Mouse (Mus musculus): ENCODE data around the gene Hmgn1.
"Not testable (repeated sequence)": the region's sequence is repeated elsewhere in the genome, so short reads cannot be mapped to it uniquely, and the experiment has no call there.

Hmgn1 gene

DNA sequence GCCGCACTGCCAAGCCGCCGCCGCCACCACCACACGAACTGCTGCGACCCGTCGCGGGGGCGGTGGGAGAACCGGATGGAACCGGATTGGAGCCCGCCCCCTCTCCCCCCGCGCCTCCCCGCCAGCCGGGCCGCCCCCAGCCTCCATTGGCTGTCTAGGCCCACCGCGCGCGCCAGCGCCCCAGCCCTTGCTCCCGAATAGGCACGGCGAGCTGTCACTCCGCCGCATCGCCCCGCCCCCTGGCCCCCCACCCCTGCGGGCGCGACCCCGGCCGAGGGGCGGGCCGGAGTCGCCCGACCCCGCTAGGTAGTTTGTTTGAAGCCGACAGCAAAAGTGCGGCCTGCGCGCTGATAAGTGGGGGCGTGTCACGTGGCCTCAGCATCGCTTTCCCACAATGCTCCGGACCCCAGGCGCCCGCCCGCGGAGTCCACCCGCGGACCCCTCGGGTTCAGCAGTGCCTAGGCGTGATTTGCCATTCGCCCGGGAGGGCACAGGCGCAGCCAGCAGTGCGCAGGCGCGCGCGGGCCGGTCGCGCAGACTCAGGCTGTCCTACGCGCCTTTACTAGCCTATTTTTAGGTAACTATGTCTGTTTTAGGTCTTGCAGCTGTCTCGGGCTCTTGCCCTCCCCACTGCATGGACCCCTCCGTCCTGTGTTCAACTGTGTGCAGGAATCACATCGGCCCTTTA is at the start of gene Hmgn1:
Gene Hmgn1, minus strand, starts transcription at position 73 of the 688 bp plus-strand sequence.
- DNase-seq: peak; percentile 98

DNA sequence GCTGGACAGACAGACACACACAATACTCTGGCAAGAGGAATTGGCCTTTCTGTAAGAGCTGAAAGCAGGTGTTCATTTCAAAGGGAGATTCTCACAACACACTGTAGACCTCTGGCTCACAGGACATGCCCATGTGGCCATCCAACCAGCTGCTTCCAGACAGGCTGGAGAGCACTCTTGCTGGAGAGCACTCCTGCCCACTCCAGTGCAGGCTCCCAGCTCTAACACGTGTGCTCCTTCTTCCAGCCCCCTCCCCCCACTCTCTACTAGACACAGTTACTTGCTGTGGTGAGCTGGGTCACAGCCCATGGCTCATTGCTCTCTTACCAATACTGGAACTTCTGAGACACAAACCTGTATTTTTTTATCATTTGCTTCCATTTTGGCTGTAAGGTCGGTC is 47.9 kb upstream of the Hmgn1 start:
- DNase-seq: no peak

DNA sequence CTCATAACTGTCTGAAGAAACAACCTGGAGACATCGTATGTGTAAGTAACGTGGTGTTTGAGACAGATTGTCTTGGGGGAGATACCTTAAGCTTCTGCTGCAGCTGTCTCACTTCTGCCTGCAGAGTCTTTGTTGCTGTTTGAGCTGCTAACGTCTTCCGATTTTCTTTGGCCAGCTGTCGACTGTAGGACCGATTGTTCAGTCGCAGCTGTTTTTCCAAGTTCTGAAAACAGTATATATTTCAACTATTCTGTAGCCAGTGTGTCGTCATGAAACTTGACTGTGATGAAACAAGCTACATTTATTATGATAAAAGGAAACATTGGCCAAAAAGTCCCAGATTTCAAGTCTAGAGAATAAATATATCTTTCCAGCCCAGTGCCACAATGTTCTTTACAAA is 46.1 kb upstream of the Hmgn1 start:
- DNase-seq: no peak

DNA sequence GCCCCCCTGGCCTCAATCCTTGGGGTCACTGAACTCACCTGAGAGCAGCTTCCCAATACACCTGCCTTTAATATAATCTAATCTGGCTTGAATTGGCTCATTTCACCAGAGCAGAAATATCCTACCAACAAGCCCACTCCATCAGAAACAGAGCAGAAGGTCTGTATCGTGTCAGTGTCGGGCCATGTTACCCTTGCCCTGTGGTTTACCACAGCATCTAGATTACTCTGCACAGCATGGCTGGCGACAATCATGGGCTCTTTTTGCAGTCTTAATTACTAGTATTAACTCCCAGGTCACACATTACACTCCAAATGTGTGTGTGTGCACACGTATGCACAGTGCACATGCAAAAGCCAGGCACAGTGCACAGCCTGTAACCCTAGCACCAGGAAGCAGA is 41.3 kb upstream of the Hmgn1 start:
- no peak for DNase-seq

DNA sequence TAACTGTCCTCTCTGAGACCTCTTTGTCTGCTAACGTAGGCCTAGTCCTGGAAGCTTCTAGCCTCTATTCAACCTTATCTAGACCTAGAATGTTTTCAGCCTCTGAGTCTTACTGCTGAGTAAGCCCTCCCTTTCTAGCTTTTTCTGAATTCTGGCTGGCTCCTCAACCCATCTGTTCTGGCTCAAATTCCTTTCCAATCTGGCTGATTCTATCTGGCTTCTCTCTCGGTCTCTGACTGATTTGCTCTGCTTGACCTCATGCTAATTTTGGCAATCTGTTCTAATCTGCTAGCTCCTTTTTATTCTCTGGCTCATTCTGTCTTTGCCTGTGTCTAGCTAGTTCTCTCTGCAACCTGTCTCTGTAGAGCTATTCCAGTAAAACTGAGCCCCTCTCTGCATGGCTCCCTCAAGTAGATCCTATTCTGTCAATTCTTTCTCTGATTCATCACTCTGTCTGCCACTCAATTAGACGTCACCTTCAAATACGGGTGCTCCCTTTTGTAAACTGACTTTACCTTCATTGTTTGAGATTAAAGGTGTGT is 38.3 kb upstream of the Hmgn1 start:
- peak; percentile 84 for DNase-seq

DNA sequence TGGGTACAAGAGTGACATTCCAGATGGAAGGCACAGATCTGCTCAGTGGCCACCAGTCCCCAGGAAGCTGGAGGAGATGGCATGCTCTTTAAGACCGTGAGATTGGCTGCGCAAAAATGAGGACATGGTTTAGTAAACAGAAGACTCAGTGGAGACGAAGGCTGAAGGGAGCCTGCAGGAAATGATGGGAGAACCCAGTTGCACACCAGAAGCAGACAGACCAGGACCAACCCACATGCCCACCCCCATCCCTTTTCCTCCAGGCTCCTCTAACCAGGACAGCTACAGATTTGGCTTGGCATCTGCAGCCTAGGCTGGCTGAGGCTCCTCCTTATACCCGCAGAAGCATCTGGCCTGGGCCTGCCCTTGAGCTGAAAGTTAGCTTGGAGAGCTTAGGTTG is 33.8 kb upstream of the Hmgn1 start:
- DNase-seq: peak; percentile 69

DNA sequence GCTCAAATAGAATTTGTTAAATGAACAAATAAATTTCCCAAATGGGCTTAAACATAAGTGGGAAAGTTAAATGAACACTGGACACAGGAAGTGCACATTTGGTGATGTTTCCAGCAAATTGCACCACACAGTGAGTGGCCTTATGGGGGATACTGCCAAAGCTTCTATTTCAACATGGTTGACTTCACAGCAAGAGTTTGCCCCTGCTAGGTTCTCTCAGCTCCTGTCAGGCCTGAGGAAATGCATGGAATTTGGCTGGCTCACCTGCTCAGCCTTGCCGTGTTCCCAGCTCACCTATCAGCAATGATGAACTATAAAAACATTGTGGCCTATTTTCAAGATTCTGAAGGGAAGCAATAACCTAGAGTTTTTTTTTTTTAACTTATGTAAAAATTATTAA is 33.4 kb upstream of the Hmgn1 start:
- peak; percentile 68 for DNase-seq

DNA sequence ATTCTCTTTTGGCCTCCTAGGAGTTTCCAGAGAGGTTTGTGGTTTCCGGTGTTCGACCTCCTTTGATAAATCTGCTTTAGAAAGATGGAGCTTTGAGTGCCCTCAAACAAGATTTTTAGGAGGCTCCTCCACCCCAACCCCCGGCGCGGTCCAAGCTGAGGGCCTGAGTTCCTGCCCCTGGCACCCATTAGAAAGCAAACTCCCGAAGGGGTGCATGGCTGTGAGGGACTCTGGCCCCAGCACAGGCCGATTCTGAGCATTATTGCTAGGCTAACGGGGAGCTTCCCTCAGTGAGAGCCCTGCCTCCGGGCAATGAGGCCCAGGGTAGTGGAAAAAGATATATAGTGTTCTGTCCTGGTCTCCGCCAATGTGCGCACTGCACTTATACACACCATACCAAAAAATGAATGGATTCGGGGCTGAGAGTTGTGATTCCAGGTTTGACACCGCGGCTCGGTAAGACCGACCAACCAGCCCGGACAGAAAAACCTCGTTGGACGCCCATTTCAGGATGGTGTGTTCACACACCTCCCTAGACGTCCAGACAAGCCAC is 32.3 kb upstream of the Hmgn1 start:
- peak; percentile 51 for DNase-seq

DNA sequence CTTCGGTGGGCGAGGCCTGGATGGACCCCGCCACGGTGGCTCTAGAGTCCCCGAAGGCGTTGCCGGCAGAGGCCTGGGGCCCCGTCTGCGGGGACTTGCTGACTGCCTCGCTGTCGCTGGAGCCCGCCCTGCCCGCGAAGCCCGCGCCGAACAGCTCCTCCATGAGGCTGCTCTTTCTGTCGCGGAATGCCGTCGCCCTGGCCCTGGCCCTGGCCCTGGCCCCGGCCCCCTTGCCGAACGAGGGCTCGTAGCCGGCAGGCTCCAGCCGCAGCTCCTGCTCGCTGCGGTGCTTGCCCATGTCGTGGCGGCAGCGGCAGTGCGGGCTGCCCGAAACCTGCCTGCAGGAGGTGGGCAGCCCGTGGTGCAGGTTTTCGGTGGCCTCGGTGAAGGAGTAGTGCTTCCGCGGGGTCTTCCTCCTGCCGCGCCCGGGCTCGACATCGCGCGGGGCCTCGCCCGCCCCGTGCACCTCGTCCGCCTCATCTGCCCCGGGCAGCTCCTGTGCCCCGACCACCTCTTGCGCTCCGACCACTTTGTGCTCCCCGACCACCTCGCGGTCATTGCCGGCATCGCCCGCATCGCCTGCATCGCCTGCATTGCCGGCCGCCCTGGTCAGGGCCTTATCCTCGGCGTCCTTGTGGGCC is 31.7 kb upstream of the Hmgn1 start:
- DNase-seq: peak; percentile 63

DNA sequence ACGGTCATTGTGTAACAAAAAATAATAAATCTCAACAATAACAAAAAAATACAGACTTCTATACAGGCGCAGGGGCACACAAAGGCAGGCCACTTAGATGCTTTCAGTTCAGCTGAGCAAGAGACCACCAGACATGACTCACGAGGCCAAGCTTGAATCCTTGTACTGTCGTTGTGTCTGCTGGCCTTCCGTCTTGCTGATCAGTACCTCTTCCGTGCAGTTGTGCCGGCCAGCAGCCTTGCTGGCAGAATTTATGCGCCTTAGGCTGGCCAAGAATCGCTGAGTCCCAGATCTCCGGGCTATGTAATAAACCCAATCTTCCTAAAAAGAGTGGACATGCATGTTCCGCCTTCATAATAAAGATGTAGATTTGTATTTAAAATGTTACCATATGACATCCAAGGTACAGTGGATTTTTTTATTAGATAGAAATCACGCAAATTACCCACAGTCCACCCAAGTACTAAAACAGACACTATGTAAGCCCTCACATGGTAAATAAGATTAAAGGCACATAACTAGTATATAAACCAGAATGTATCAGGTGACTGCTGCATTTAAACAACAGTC is 31.1 kb upstream of the Hmgn1 start:
- DNase-seq: peak; percentile 26

DNA sequence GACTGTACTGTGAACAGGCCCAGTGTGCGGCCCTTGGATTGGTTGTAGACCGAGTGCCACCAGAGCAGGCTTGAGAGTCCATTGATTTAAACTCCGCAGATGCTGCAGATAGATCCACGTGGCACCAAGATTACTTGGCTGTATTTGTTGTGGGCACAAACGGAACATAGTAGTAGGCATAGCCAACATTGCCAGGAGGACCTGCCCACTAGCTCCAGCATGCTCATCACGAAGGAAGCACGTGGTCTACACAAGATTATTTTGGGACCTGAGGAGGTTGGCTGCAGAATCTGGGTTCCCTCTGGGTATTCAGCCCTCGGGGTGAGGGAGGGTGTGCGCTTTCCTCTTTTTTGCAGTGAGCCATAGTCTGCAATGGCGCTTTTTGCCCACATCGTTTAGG is 29.6 kb upstream of the Hmgn1 start:
- DNase-seq: peak; percentile 34

DNA sequence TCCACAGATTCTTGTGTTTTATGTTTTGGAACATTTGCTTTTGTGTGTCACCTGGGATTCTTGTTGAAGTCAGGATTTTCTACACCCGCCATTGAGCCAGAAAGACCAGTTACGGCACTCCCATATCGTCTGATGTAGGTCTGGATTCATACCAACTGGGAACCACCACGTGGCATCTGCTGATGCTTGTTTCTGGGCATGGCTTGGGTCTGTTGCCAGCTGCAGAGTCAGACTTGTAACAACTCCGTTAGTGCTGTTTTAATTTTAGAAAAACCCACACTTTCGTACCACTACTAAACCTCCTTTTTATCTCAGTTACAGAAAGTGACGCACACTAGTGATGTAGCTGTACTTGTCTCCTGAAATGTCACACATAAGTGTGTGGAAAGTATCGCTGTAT is 28.5 kb upstream of the Hmgn1 start:
- peak; percentile 30 for DNase-seq

DNA sequence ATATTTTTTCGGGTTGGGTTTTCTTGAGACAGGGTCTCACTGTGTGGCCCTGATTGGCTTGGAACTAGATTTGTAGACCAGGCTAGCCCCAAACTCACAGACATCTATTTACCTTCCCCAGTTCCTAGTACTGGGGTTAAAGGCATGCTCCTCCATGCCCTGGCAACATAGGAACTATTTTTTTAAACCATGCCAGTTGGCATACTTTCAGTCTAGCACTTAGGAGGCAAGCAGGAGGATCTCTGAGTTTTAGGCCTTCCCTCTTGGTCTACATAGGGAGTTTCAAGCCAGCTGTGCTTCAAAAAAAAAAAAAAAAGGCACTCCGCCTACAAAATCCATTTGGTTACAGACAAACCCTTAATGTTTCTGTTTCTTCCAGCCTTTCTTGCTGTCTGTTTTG is 26.9 kb upstream of the Hmgn1 start:
- DNase-seq: no peak

DNA sequence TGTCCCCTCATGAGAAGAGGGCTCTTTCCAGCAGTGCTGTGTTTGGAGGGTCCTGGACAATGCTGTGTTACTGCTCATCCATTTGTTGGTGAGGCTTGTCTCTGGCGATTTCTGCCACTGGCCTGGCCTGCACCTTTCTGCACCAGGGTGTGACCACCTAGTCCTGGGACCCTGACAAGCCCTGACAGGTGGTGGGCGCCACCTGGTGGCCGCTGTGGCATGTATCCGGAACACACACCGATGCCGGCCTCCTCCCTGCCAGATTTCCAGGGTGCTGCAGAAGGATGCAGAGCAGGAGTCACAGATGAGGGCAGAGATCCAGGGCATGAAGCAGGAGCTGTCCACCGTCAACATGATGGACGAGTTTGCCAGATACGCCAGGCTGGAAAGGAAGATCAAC is 24.0 kb upstream of the Hmgn1 start:
- peak; percentile 87 for DNase-seq

DNA sequence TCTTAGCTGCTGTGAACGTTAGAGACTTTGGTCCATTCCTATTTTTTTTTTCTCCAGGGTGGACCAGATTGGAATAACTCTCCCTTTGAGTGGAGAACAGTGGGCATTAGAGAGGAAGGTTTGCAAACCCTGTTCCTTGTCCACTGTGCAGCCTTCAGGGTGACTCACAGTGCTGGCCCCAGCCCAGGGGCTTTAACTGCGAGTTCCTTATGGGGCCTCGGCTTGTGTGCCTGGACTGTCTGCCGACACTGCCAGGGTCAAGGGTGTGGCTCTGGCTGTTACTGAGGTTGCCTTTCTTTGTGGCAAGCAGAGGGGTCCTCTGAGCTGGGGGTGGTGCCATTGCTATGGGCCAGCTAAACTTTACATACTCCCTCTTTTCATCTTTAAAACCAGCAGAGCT is 23.5 kb upstream of the Hmgn1 start:
- peak; percentile 48 for DNase-seq

DNA sequence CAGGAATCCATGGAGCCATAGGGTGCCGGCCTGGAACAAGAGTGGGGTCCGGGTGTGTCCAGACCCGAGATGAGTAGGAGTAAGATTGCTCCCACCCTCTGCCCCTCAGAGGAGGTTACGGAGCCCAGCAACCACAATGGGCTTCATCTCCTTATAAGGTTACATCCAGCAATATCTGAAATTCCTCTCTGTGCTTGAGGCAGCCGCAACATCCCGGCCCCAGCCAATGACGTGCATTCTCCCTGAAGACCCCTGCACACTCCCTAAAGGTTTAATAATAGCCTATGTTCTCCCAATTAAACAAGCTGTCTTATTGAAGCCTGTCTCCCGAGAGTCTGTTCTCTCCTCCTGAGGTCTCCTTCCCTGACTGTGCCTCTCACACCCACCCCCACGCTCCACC is 21.8 kb upstream of the Hmgn1 start:
- no peak for DNase-seq

DNA sequence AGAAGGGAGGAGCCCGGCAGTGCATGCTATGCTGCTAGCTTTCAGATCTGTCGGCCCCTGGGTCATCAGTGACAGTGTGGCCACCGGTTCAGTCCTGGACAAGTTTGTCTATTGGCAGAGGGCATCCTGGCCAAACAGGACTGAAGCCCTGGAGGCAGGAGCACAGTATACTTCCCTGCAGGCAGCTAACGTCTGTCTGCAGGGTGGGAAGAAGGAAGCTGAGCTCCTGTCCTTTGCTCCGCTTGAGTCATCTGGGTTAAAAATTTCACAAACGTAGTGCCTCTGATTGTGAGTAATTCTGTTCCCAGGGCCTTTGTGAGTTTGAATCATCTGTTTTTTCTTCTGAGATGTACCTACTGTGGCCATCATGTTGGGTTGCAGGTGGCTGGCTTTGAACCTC is 21.3 kb upstream of the Hmgn1 start:
- DNase-seq: no peak

DNA sequence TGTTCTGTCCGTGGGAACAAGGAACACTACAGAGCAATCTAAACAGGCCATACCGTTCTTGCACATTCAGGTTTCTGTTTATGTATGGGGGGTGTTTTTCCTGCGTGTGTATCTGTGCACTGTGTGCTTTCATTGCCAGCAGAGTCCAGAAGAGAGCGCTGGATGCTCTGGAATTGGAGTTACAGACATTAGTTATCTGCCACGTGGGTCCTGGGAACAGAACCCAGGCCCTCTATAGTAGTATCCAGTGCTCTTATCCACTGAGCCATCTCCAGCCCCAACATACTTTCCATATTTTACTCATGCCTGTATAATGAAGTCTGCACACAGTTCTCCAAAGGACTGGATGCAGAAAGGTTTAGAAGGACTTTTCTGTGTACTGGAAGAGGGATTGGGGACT is 18.3 kb upstream of the Hmgn1 start:
- DNase-seq: no peak

DNA sequence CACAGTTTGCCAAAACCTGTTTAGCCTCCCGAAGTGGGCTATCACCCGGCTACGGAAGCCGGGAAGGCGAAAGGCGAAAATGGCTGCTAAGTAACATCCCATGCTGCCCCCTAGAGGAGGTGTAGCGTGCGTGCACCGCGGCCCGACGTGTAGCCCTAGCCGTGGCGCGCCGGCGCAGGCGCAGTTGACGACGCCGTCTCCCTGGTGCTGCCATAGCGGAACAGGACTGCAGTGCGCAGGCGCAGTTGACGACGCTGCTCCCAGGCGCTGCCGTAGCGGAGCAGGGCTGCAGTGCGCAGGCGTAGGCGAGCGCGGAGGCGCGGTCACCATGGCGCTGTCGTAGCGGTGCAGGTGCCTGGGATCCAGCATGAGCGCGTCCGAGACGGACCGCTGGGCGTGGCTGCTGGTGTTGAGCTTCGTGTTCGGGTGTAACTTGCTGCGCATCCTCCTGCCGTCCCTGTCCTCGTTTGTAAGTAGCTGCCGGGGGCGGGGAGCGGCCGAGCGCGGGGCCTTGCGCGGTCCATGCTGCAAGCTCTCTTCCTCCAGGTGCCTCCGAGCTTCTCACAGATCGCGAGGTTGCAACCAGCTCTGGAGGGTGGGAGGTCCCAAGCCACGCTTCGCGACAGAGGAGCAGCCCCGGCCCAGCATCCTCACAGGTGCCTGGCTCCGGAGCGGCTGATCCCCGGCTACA is 17.7 kb upstream of the Hmgn1 start, which contains the start of gene Wrb:
Gene Wrb, plus strand, starts transcription at position 298 of the 691 bp plus-strand sequence.
- DNase-seq: peak; percentile 100

DNA sequence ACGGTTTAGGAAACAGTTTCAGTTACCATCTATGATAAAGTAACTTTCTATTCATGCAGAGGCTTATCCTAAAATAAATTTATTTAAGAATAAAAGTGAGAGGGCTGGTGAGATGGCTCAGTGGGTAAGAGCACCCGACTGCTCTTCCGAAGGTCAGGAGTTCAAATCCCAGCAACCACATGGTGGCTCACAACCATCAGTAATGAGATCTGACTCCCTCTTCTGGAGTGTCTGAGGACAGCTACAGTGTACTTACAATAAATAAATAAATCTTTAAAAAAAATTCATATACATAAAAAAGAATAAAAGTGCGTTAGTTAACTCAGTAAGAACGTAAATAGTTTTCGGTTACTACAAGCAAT is 17.2 kb upstream of the Hmgn1 start:
- not testable (repeated sequence) for DNase-seq

DNA sequence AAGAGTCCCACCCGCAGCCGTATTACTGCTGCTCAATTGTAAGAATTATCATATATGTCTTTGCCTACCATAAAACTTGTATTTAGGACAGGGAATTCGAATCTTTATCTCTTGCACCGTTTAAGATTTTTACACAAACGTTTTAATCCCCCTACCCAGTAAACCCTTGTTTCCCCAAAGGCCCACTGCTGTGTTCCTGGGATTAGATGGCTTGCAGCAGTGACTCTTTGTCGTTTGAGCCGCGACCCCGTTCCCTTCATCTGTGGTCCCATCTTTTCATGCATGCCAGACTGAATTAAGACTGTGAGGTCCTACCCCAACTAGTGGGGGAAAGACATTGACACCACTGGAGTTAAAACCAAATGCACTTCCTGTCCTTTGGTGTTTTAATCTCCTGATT is 937 bp upstream of the Hmgn1 start:
- no peak for DNase-seq

DNA sequence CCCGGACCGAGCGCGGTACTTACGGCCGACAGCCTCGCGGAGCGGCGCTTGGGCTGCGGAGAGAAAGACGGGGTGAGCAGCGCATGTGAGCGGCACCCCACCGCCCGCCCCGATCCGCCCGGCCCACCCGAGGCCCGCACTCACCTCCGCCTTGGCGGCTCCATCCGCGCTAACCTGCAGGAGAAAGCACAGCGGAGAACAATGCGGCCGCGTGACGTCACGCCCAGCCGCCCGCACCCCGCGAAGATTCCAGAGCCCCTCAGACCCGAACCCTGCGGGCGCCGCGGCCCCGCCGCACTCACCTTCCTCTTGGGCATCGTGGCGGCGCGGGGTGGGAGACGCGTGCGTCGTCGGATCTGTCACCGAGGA is 257 bp downstream of the Hmgn1 start:
- DNase-seq: no peak

DNA sequence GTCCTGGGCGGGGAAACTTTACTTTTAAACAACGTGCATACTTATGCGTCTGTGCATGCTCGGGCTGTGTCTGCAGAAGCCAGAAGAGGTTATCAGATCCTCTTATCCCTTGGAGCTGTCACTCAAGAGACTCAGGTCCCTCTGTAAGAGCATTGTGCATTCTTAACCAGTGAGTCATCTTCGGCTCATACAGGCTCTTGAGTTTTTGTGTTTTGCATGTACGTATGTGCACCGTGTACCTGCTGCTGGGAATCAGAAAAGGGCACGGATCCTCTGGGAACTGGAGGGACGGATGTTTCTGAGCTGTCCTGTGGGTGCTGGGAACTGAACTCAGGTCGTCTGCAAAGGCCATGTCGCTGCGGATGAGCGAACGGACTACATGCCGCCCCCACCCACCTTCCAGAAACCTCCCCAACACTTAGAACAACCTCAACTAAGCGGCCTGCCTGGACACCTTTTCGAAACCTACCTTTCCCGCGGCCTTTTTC is 801 bp downstream of the Hmgn1 start:
- peak; percentile 58 for DNase-seq
